Mouse (Mus musculus) lung, adult 2 months (tissue): Measurements from ENCODE around the gene Zfp105.

Experiments
- CTCF ChIP-seq: fragments of 200-500 bp; IDR thresholded peaks from 2 replicates; pipeline ENCODE4 v1.5.1; 2011; ENCODE audit warnings: mild to moderate bottlenecking, low read length, control low read depth; ENCODE audit not compliant: insufficient read depth
- POLR2A ChIP-seq: fragments of 200-500 bp; IDR thresholded peaks from 2 replicates; pipeline ENCODE4 v1.6.1; 2011; ENCODE audit warnings: low read depth, mild to moderate bottlenecking, control low read depth, low read length, borderline replicate concordance; ENCODE audit errors: extremely low read depth

- no peak for TF ChIP-seq CTCF
- TF ChIP-seq POLR2A: peak; percentile 33; the same call in 1 of the 2 replicates
Observed at GRCm38 (mm10) chr9:122922936-122923381, at the start of gene Zfp105.
